Mouse (Mus musculus): ENCODE measurements at regions not wholly inside any gene's neighbourhood (a gene's known extent, or its start where the extent isn't known, plus 50 kb on each side); places are given as distances from the start of the nearest gene placed in this dataset.

DNA sequence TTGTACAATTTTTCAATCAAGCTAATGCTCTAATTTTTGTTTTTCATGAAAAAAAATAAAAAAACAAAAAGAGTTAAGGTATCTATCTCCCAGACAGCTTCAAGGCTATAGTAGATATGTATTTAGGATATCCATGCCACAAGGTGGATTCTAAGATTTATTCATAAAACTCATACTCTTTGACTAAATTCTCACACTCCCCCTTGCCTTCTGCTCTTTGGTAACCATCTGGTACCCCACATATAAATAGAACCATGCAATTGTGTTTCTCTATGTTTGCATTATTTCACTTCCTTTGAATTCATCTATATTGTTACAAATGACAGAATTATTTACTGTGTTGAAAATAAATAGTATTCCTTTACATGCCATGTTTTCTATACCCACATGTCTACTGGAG is 287.2 kb downstream of the Gm11232 start:
- Histone ChIP-seq H3K27me3 (ENCODE audit: control insufficient read depth in 1 of 2, insufficient read depth in 2 of 2, low read length in 2 of 2) (no peaks in the 10 kb centered on the region), H3K4me3 (ENCODE audit: control insufficient read depth in 1 of 2, insufficient read depth in 1 of 2, low read depth in 2 of 2, low read length in 2 of 2) (no peak overlapping the region), H3K9me3 (replicated peaks; ENCODE audit: insufficient read depth, low read length) (no peaks in the 10 kb centered on the region), H3K79me2 (ENCODE audit: control insufficient read depth, insufficient read depth, low read length, poor library complexity) (no peaks in the 10 kb centered on the region), H3K27ac (ENCODE audit: control insufficient read depth, low read depth, low read length) (no peak overlapping the region), H3K9ac (ENCODE audit: control insufficient read depth, low read depth, low read length, poor library complexity, severe bottlenecking) (no peak overlapping the region), H3K36me3 (ENCODE audit: control insufficient read depth in 1 of 2, insufficient read depth in 2 of 2, low read length in 2 of 2) (no peaks in the 10 kb centered on the region), H3K4me1 (ENCODE audit: control insufficient read depth in 1 of 2, insufficient read depth in 2 of 2, low read length in 2 of 2) (no peaks in the 10 kb centered on the region)
- DNase-seq (ENCODE audit: low read depth, low spot score), result no peak
- TF ChIP-seq RAD21 (IDR thresholded peaks at IDR 0.05; ENCODE audit: low read depth, low read length), result no peak
- TF ChIP-seq TCF12 (IDR thresholded peaks at IDR 0.05; ENCODE audit: low read depth, low read length), result no peak
- no peak for TF ChIP-seq E2F4 (IDR thresholded peaks at IDR 0.05; ENCODE audit: borderline replicate concordance, low read depth, low read length)
- TF ChIP-seq HCFC1 (IDR thresholded peaks at IDR 0.05; ENCODE audit: low read depth, low read length), result no peak
- no peak for TF ChIP-seq MAZ (IDR thresholded peaks at IDR 0.05; ENCODE audit: low read depth, low read length)
- no peak for TF ChIP-seq POLR2AphosphoS2 (IDR thresholded peaks at IDR 0.05; ENCODE audit: low read length)
- TF ChIP-seq NELFE (IDR thresholded peaks at IDR 0.05; ENCODE audit: low read depth, low read length), result no peak

DNA sequence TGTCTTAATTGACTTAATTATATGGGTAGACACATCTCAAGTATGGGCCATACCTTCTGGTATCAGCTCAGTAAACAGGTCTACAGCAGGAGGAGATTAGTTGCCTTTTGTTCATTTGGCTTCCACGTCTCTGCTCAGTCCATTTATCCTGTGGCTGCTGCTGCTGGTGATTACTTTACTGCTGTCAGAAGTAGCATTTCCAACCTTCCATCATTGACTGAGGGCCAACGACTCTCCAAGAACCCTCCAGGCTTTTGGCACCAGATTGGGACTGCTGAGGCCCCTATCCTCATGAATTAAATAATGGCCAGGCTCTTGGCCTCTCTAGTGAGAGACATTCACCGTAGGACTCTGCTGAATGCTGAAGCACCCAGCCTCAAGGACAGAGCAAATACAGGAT is 303.0 kb downstream of the Gm11232 start:
- H3K27me3 ChIP-seq (ENCODE audit: control insufficient read depth in 1 of 2, insufficient read depth in 2 of 2, low read length in 2 of 2), result no peaks in the 10 kb centered on the region
- H3K9me3 ChIP-seq (replicated peaks; ENCODE audit: insufficient read depth, low read length), result no peaks in the 10 kb centered on the region
- TF ChIP-seq POLR2A (IDR thresholded peaks at IDR 0.05; ENCODE audit: control insufficient read depth in 1 of 2, insufficient read depth in 1 of 2, low read depth in 1 of 2, low read length in 2 of 2, poor library complexity in 1 of 2) (no peak), MAZ (IDR thresholded peaks at IDR 0.05; ENCODE audit: low read depth, low read length) (no peak), MYB (IDR thresholded peaks at IDR 0.05; ENCODE audit: low read depth, low read length) (no peak), ZNF384 (IDR thresholded peaks at IDR 0.05; ENCODE audit: low read depth, low read length) (no peak), POLR2AphosphoS5 (IDR thresholded peaks at IDR 0.05; ENCODE audit: borderline replicate concordance, low read depth, low read length) (no peak)
- no peak overlapping the region for H3K4me3 ChIP-seq (ENCODE audit: control insufficient read depth in 1 of 2, insufficient read depth in 1 of 2, low read depth in 2 of 2, low read length in 2 of 2)
- no peaks in the 10 kb centered on the region for H3K36me3 ChIP-seq (ENCODE audit: control insufficient read depth in 1 of 2, insufficient read depth in 2 of 2, low read length in 2 of 2)
- H3K27ac ChIP-seq (ENCODE audit: control insufficient read depth, low read depth, low read length), result no peak overlapping the region
- H3K4me1 ChIP-seq (ENCODE audit: control insufficient read depth in 1 of 2, insufficient read depth in 2 of 2, low read length in 2 of 2), result no peaks in the 10 kb centered on the region
- no peak for DNase-seq (ENCODE audit: low read depth, low spot score)
- no peaks in the 10 kb centered on the region for H3K79me2 ChIP-seq (ENCODE audit: control insufficient read depth, insufficient read depth, low read length, poor library complexity)
- no peak overlapping the region for H3K9ac ChIP-seq (ENCODE audit: control insufficient read depth, low read depth, low read length, poor library complexity, severe bottlenecking)

DNA sequence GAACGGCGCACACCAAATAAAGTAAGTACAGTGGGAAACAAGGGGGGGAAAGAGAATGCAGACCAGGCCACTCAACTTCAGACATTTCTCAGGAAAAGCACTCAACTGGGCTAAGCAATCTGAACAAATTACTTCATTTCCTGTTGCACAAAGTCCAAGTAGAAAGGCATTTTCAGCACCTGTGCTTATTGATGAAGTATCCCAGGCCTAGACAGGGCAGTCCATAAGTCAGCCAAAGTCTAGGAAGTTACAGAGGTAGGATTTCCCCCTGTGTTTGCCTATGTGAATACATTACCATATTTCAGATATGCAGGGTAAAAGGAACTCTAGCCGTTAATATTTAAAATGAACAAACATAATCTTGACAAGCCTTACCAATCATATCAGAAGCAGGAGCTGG is 304.3 kb downstream of the Gm11232 start:
- Histone ChIP-seq H3K9ac (ENCODE audit: control insufficient read depth, low read depth, low read length, poor library complexity, severe bottlenecking) (no peak overlapping the region), H3K4me3 (ENCODE audit: control insufficient read depth in 1 of 2, insufficient read depth in 1 of 2, low read depth in 2 of 2, low read length in 2 of 2) (no peak overlapping the region), H3K4me1 (ENCODE audit: control insufficient read depth in 1 of 2, insufficient read depth in 2 of 2, low read length in 2 of 2) (no peaks in the 10 kb centered on the region), H3K36me3 (ENCODE audit: control insufficient read depth in 1 of 2, insufficient read depth in 2 of 2, low read length in 2 of 2) (no peaks in the 10 kb centered on the region), H3K9me3 (replicated peaks; ENCODE audit: insufficient read depth, low read length) (no peaks in the 10 kb centered on the region), H3K79me2 (ENCODE audit: control insufficient read depth, insufficient read depth, low read length, poor library complexity) (no peaks in the 10 kb centered on the region), H3K27ac (ENCODE audit: control insufficient read depth, low read depth, low read length) (no peak overlapping the region), H3K27me3 (ENCODE audit: control insufficient read depth in 1 of 2, insufficient read depth in 2 of 2, low read length in 2 of 2) (no peaks in the 10 kb centered on the region)
- TF ChIP-seq MAX (IDR thresholded peaks at IDR 0.05; ENCODE audit: low read length), result no peak
- no peak for DNase-seq (ENCODE audit: low read depth, low spot score)

All from MEL (cell line).